Mouse (Mus musculus): ENCODE results near the gene Ntrk2. TPM values are rescaled to one million over a fixed set of nuclear protein-coding genes. Genes with fewer than 3 reads are reported as not detected.

Gene Ntrk2
- polyA plus RNA-seq (2014; fragmentation: Illumina TruSeq; extraction: RNeasy Lipid Tissue Mini Kit (QIAGEN cat#74804); ENCODE audit: low read depth, low replicate concordance) = 15.2 TPM

GRCm38 (mm10) chr13:58806397-58806892 is at the start of gene Ntrk2:
Gene Ntrk2 (plus strand): TSS chr13:58806569.

Other genes with a start within 250 kb of the Ntrk2 start
- gene Slc28a3, start 195.7 kb upstream of the Ntrk2 start, polyA plus RNA-seq (2014; fragmentation: Illumina TruSeq; extraction: RNeasy Lipid Tissue Mini Kit (QIAGEN cat#74804); ENCODE audit: low read depth, low replicate concordance) = not detected

Measured in adrenal gland, adult 10 weeks (tissue).